Mouse (Mus musculus) myocyte (in vitro differentiated cells): ENCODE results near the gene Ulk4.

Experiments
- CEBPB ChIP-seq: IDR thresholded peaks from 2 replicates; pipeline ENCODE4 v1.6.1; 2011; ENCODE audit warnings: mild to moderate bottlenecking, moderate library complexity; ENCODE audit not compliant: poor library complexity, insufficient read depth, severe bottlenecking
- E2F4 ChIP-seq: IDR thresholded peaks from one replicate; pipeline ENCODE4 v1.6.1; 2011; ENCODE audit warnings: mild to moderate bottlenecking, control low read depth, moderate library complexity; ENCODE audit not compliant: insufficient read depth
- MAX ChIP-seq: IDR thresholded peaks from one replicate; pipeline ENCODE4 v1.6.1; 2011; ENCODE audit warnings: low read depth, mild to moderate bottlenecking, control low read depth
- POLR2A ChIP-seq: IDR thresholded peaks from one replicate; pipeline ENCODE4 v1.6.1; 2011; ENCODE audit warnings: low read depth, mild to moderate bottlenecking, control low read depth, moderate library complexity; ENCODE audit not compliant: insufficient read length
- SRF ChIP-seq: IDR thresholded peaks from one replicate; pipeline ENCODE4 v1.6.1; 2011; ENCODE audit warnings: low read depth; ENCODE audit not compliant: control insufficient read depth, insufficient read length
- TCF12 ChIP-seq: IDR thresholded peaks from one replicate; pipeline ENCODE4 v1.6.1; 2011; ENCODE audit warnings: mild to moderate bottlenecking, control low read depth; ENCODE audit not compliant: poor library complexity, insufficient read depth, severe bottlenecking
- TCF3 ChIP-seq: IDR thresholded peaks from one replicate; pipeline ENCODE4 v1.6.1; 2011; ENCODE audit warnings: low read depth, control low read depth; ENCODE audit not compliant: insufficient read length

DNA sequence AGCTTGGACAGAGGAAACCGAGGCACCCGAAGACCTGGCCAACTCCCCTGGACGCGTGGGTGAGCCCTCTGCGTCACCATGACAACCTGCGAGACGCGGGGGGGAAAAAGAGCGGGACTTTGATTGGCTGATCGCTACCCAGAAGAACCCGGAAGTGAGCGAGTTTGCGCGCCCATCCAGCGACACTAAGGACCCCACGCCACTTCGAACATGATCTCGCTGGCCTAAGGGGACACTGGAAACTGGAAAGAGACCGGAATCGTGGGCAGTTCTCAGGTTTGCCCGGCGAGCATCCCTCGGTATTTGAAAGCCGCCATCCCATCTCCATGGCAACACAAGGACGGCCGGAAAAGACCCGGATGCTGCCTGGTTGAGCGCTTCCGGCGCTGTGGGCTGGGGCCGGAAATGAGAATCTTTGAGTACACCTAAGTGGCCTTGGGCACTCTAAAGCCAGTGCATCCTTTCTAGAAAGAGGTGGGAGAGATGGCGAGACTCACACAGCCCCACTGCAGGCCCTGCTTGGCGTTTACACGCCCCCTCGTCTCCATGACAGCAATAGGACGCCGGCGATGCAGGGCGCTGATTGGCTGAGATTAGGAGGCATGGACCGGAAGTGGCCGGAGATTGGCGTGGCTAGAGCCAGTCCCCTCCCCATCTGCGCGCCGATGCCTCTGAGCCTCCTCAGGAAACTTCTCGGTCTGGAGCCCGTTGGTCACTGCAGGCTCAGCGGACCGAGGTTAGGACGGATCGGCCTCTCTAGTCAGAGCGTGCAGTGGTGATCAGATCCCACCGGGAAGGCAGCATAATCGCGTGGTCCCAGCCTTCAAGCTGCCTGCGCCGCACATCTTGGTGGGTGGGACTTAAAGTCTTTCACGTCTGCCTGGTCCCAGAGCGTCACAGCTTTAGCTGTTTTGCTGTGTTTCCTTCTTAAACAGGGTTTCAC lies at the start of gene Ulk4:
- TF ChIP-seq POLR2A (peak; percentile 69), E2F4 (no peak), SRF (peak; percentile 30), TCF3 (no peak), TCF12 (no peak), MAX (no peak), CEBPB (no peak)
